Mouse (Mus musculus) T-helper 17 cell (primary cell): ENCODE data around the gene Dock9.

ENCODE experiments used
- in situ Hi-C, 2 experiments: fragments of 300-600 bp; cut with MboI, MseI; formaldehyde crosslinking; loops; 1 replicate in 1 of 2; 2 replicates in 1 of 2; pipeline ENCODE4 v1.15.1; 2025; ENCODE audit warnings: high pct_unique_total_duplicates in 2 of 2

Dock9 gene

DNA sequence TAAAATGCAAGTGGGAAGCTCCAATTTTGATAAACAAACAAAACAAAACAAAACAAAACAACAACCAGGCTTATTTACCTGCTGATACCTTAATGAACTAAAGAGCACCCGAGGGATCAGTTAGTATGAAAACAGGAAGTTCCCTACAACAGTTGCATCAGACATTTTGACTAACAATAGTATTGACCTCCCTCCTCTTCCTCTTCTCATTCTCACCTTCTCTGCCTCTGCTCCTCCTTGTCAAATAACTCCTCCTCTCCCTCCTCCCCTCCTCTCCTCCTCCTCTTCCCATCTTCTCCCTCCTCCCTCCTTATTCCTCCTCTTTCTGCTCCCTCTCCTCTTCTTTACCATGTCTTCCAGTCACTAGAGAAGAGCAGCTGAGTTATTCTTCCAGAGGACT is 270.4 kb downstream of the Dock9 start:
- in situ Hi-C loops, result no loop called here

DNA sequence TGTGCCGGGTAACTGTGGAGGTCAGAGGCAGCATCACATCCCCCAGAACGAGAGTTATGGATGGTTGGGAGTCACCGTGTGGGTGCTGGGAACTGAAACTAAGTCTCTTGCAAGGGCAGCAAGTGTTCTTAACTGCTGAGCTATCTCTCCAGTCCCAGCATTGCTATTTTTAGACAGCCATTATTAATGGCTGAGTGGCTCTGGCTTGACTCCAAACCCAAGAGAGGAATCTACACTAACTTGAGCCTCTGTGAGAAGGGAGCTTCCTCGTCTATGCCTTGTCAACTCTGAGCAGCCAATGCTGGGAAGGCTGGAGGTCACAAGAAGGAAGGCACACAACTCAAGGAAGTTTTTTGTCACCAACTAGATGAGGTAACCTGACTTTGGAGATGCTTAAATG is 275.9 kb downstream of the Dock9 start:
- in situ Hi-C loops, result no loop called here

DNA sequence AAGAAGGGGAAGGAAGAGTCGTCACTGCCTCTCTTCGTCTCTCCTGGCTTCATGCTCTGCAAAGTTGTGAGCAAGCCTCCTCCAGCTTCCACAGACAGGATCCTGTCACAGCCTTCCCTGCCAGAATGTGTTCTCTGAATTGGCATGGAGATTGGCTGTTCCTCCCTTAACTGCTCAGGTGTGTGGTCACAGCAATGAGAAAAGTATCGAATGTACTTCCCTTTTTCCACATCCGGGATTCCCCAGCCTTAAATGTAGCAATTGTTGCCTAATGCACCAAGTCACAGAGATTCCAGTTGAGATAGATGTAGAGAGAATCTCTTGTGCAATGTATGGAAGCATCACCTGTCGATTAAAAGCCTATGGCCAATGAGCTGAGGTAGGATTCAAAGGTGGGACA is 280.8 kb downstream of the Dock9 start:
- in situ Hi-C loops, result no loop called here

DNA sequence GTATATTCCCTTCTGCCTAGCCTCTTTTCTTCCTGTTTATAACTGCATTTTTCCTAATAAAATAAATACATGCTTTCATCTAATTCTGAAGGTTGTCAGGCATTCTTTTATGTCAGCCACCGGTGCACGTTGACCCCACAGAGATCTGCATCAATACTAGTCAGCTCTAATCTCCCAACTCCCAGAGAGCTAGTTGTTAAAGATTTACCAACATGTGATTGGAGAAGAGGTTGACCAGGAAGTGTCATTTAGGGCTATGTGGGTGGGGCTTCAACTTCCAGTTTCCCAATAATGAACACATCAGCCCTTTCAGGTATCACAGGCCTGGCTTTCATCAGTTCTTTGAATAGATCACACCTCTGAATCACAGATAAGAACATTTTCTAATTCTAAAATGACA is 288.7 kb downstream of the Dock9 start:
- in situ Hi-C loops, result no loop called here

DNA sequence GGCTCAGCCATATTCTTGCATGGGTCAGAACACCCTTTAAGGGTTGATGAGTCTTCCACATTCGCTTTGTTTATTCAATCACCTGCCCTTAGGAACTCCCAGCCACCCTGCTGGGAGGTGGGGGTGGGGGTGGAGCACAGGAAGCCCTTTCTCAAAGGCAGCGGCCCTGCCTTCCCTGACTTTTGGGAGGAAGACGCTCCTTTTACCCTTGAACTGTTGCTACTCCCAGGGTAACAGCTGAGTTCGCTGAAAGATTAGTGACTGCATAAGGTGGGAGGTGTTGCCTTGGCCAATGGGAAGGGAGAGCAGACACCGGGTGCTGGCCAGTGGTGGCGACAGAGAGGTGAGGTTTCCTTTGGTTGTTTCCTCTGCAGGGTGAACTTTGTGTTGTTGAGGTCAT is 291.3 kb downstream of the Dock9 start:
- in situ Hi-C loops, result no loop called here

DNA sequence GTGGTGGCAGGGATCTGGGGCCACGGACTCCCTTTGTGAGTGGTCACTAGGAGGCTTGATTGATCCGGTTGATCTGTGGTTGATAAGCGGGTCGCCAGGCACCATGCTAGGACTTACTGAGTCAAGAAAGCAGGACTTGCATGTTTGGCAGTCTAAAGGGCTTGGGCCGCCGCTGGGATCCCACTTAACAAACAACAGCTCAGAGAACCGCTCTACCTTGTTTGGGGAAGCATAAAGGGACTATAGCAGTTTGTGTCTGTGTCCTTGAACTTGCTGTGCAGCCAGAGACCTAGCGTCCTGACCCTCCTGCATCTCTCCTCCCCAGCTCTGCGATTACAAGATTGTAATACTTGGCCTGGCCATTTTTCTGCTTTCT is 292.2 kb downstream of the Dock9 start:
- in situ Hi-C loops, result no loop called here

DNA sequence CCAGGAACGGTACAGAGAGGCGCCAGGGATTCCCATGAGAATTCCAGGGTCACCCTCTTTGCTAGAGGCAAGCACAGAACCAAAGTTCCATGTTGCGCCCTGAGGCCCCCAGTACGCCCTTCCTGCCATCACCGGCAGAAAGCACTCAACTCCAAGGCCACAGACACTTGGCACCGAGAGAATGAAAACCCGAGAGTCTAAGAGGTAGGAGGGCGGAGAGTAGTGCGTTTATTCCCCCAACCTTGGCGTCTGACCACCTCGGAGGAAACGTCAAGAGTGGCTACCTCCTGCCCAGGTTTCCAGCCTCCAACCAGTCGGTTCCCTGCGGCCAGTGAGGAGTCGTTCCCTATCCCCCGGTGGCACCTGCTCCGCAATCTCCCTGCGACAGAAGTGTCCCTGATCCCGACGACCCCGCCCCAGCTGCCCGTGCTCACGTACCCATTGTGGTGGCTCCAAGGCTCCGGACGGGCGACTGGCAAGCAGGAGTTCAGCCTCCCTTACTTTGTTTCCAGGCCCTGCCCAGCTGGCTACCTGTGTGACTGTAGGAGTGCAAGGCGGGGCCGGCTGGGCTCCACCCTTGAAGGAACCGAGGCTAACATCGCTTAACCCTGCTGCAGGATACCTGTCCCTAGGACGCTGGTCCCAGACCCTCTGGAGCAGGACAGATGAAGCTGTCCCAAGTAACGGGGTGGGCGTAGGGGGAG is 292.7 kb downstream of the Dock9 start, which contains the start of gene Slc15a1:
TSS of gene Slc15a1 (minus strand) at position 472 of the 704 bp plus-strand sequence.
- in situ Hi-C loops, result no loop called here

DNA sequence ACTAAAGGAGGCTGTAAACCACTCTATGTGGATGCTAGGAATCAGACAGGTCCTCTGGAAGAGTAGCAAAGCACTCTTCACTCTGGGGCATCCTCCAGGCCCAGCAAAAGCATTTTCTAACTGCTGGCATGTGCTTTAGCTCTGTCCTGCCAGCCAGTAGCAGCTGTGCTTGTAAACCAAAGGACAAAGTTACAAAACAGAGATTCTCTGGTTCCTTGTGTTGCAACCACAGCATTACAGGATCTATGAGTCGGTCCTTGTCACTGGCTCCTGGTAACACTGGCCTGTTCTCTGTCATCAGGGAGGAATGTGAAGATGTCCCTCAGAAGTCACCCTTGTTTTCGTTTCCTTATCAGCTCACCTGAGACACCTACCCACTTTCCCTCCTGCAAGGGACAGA is 297.1 kb downstream of the Dock9 start:
- in situ Hi-C loops, result no loop called here

DNA sequence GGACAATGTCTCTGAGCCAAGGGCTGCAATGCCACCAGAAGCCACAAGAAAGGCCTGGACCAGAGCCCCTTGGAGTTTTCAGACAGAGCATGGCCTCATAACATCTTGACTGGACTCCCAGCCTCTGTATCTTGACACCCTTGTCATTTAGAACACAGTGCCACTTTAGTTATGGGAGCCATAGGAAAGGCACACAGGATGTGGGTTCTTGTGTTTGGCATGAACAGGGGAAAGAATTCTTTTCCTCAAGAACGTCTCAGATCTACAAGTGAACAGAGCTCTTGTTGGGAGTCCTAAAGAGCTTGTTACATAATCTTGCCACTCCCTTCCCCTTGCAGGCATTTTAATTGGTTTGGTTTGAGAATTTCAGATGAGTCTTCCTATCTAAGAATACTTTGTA is 297.9 kb downstream of the Dock9 start:
- in situ Hi-C loops, result no loop called here

DNA sequence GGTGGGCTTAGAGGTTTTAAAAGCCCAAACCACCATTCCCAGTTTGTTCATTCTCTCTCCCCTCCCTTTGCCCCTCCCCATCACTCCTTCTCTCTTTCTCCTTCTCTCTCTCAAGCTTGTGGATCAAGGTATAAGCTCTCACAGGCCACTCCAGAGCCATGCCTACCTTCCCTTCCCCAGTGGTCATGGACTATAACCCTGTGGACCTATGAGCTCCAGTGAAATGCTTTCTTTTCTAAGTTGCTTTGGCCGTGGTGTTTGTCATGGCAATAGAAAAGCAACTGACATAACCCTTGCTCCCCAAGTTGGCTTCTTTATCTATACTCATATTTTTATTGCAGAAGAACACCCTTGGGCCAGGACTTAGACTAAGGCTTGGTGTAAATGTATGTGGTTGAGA is 299.8 kb downstream of the Dock9 start:
- in situ Hi-C loops, result no loop called here

DNA sequence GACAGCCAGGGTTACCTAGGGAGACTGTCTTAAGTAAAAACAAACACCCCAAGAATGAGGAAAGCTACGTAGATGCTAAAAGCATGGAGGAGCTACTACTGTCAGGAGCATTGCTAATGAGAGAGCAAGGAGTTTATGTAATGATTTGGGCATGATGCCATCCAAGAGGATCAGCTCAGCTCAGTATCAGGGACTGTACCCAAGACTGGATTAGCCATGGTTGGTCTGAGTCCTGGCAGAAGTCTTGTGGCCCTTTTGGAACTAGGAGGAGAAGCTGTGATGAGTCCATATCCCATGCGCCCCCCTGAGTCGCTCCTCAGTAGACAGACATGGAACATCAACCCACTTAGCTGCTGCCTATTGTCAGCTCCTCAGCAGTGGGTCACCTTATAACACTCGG is 301.9 kb downstream of the Dock9 start:
- in situ Hi-C loops, result no loop called here

DNA sequence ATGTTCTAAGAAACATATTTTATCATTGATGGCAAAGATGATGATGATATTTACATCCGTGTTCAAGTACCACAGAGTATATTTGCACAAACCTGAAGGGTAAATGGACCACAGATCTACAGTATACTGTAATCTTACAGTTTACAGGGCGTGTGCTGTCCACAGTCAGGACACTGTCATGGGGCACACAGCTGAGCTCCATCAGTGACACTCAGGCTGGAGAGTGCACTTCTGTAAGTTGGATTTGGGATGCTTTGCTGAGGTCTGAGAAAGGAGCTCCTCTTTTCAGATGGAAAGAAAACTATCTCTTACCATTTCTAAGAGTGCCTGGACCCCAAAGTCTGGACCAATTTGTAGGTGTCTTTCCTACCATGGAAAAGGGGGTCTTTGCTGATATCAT is 302.5 kb downstream of the Dock9 start:
- in situ Hi-C loops, result no loop called here

DNA sequence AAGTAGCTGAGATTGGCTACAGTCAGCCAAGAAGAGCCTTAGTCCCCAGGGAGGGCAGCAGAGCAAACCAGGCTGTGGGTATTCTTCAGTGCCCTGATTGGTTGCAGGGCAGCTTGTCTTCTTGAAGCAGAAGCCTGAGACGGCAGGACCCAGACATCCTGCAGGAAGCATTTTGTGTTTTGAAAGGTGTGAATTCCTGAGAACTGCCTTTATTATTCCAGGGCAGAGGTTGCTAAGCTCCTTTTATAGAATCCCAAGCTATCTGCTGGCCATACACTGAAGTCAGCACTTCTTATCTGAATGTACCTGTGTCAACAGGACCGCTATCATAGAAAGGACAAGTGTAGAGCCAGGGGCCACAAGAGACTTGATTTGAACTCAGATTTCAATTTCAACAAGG is 303.4 kb downstream of the Dock9 start:
- in situ Hi-C loops, result no loop called here

DNA sequence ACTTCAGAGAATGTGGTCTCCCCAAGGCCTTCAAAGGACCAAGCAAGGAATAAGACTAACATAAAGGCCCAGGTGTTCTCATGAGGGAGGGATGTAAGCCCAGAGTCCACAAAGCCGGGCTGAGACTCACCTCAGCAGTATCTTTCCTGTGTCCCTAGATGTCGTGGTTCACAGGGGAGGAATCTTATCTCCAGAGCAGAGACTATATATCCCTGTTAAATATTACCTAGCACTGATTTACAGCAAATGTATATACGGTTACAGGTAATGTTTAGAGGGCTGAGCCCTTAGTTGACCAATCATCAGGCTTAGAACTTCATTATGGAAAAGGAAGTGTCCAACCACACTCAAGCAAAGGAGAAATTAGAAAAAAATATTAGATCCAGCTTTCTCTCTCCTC is 303.9 kb downstream of the Dock9 start:
- in situ Hi-C loops, result no loop called here

DNA sequence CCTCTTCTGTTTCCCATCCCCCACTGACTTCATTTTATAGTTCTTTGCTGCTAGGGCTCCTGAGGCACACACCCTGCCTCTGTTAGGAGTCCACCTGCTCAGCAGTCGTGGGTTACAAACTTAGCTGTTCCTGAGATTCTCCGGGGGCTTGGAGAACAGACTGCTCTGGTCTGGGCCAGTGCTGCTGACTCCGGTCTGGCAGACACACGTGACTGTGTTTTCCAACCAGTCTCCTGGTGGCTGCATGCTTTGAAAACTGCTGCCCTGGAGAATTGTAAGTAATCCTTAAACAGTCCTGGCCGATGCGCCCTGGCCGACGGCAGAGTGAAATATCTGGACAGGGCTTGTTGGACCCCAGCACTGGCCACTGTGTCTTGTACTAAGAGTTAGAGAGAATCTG is 305.3 kb downstream of the Dock9 start:
- in situ Hi-C loops, result no loop called here
